Mouse (Mus musculus): ENCODE results near the gene Utp15.

Gene Utp15

DNA sequence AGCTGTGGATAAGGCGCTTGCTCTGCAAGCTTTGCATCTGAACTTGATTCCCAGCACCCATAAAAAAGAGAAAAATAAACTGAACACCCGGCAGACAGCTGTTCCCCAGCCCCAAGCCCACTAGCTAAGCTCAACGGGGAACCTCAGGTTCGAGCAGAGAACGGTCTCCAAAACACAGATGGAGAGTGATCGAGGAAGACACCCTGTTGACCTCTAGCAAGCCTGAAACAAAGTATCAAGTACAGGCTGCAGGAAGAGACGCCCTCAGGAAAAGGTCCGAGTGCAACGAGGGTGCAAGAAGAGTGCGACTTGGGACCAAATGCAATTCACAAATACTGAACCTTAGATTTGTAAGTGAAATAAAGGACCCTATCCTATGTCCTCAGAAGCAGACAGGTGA is 13.2 kb downstream of the Utp15 start:
- DNase-seq (ENCODE audit: low spot score): no peak

DNA sequence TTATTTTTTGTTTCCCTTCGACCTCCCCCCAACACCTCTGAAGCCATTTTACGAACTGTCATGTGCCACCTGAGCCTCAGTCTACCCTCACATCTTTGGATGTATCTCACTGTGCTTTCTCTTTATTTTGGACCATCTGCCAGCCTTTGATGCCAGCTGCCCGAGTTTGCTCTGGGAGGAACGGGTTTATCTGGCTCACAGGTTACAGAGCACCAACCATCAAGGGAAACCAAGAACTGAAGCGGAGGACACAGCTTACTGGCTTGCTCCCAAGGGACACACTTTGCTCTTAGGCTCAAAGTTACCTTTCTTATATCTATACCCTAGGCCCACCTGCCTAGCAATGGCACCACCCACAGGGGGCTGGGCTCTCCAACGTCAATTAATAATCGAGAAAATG is 17.5 kb downstream of the Utp15 start:
- DNase-seq (ENCODE audit: low spot score): no peak

DNA sequence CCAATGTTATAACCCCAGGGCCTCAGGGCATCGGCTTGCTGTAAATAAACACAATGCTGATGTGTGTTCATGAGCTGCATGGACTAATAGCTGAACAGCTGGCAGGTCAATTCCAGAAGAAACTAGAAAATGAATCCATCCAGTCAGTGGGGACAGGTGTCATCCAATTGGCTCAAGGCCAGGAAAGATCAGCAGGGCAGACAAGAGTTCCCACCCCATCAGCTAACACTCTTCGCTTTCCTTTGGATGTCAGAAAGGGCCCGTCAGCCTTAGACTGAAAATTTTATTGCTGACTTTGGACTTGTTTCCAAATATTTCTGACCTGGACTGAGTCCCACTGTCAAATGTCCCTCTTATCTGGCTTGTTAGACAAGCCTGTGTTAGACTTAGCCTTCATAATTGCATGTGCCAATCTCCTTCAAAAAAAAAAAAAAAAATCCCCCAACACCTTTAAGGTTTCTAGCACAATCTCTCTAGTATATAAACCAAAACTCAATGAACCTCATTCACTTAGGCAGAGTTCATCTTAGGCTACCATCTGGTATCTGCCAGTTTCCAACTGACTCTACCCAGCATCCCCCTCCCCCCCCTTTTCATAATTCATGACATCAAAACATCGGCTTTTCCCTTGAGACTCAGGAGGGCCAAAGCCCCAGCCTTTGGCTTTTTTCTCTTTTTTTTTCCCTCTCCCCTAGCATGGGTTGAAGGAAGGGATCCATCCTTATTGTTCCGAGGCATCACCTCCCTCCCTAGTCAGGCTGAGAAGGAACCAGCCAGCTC is 18.1 kb downstream of the Utp15 start:
- peak; percentile 13 for DNase-seq (ENCODE audit: low spot score)

DNA sequence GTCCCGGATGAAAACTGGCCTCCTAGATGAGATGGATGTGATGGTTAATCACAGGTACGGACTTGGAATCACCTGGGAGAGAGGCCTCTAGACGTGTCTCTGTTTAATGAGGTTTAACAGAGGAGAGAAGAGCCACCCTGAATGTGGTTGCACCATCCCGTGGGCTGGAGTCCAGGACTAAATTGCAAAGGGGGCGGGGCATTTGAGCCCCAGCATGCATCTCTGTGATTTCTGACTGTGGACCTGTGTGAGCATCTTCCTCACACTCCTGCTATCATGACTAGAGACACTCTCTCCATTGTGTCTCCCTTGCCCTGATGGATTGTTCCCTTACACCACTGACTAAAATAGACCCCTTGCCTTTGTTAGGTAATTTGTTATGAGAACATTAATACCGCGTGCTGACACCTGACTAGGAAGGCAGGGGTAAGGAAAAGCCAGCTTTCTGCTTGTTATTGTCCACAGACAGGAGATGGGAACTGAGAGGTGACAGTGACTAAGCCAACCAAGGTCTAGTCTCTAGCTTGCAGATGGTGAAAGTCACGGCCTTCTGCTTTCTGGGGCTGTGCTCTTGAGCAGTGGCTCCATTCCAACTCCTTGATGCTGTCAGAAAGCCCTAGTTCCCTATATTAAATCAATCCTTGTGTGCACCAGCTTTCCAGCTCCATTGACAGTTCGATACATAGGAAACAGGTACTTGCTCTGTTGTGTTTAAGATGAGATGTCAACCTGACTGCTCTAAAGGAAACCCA is 21.1 kb downstream of the Utp15 start:
- no peak for DNase-seq (ENCODE audit: low spot score)

DNA sequence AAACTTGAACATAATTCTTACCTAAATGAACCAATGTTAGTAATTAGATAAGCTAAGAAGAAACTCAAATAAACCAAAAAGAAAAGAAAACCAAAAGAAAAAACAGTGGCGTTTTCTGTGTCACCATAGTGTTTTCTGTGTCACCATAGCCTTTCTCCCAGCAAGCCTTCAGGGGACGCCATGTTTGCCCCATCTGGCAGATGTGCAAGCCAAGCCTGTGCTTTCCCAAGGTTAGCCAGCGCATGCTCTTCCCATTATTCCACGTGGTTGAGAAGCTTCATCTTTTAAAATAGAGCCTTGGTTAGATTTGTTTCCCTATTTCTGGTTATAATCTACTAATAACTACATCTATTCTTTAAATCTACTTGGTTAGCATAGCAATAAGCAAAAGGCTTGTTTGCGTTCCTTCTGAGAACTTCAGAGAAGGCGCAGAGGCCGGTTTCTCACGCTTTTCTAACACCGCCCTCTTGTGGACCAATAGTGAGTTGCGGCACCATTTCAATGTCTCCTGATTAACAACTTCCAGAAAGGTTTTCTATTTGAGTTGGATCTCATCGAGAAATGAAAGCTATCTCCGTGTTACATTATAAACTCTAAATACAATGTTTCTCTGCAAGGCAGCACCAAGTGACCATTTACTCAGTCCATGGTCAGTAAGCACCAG is 22.7 kb downstream of the Utp15 start:
- peak; percentile 80 for DNase-seq (ENCODE audit: low spot score)

DNA sequence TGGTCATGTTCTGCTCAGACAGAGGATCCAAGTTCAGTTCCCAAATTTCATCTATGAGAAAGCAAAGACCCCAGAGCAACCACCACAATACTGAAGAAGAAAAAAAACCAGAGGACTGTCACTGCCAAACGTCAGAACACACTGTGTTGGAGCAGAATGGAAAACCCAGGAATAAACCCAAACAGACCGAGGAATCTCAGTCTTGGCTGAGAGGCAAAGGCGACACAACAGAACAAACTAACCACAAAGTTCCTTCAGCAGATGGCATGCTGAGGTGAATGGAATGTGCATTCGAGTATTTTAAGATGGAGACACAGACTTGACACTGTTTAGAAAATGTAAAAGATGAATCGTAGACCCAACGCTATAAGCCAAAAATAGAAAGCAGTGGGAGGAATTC is 27.4 kb downstream of the Utp15 start:
- DNase-seq (ENCODE audit: low spot score): no peak

DNA sequence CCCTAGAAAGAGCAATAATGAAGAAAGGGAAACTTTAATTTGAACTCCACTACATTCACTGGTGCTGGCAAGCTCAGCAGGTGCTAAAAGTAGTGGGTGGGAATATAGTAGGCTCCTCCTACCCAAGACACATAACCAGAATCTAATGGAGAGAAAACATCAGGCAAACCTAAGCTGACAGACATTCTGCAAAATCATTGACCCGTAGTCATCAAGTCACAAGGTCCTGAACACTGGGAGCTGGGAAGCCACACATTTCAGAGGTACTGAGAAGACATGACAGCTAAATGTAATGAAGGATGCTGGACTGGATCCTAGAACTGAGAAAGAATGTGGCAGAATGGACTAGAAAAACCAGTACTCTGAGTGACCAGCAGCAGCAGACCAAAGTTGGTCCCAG is 32.3 kb downstream of the Utp15 start:
- DNase-seq (ENCODE audit: low spot score): no peak

DNA sequence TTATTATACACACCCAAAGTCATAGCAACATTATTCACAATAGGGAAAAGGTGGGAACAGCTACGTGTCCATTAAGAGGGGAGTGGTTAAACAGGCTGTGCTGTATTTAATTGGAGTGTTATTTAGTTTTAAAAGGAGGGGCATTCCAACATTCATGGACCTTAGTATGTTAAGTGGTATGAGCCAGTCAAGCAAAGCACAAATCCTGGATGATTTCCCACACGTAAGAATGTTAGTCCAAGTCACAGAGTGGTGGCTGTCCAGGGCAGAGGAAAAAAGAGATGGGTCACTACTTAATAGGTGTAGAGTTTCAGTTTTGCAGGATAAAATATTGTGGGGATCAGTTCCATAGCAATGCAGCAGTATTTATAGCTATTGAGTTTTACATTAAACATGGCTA is 36.6 kb downstream of the Utp15 start:
- no peak for DNase-seq (ENCODE audit: low spot score)

DNA sequence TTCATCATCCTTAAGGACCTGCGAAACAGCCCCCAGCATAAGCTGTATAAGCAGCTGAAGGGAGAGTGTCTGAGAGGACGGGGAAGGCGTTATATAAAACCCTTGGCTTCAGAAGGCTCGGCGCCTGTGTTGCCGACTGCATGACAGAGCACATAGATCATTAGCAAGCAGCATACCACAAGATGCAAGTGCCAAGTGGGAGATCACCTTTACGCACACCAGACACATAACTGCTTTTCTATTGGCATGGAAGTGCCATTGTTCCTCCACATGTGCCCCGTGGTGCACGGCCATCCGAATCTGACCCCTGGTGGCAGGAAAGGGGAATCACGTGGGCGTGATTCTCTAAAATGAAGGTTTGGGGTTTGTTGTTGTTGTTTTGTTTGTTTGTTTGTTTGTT is 40.0 kb downstream of the Utp15 start:
- peak; percentile 41 for DNase-seq (ENCODE audit: low spot score)

DNA sequence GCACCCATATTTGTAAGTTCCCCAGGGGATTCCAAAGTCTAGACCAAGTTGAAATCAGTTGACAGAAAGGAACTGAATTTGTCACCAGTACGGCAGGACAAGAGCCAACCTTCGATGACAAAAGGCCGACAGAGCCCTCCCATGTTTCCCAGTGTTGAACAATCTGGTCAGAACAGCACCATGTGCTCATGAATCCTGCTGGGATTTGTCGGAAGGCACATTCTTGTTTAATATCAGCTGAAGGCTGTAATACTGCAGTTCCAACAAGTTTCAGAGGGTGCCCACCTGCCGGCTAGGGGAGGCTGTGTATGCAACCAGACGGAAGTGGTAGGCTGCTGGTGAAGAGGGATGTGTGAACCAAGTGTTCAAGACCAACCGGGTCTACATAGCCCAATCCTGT is 52.7 kb downstream of the Utp15 start:
- no peak for DNase-seq (ENCODE audit: low spot score)

DNA sequence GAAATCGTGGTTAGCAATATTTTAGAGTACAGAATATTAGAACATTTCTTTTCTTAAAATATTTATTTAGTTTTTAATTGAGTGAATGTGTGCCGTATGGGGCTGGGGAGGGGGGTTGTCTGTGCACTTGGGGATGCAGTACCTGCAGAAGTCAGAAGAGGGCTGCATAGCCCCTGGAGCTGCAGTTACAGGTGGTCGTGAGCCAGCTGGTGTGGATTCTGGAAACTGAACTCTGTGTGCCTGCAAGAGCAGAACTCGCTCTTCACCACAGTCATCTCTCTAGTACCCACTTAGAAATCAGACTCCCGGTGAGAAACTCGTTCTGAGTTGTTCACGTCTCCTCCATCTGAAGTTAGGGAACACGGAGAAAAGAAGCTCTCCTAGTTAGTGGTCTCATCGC is 54.0 kb downstream of the Utp15 start:
- no peak for DNase-seq (ENCODE audit: low spot score)

DNA sequence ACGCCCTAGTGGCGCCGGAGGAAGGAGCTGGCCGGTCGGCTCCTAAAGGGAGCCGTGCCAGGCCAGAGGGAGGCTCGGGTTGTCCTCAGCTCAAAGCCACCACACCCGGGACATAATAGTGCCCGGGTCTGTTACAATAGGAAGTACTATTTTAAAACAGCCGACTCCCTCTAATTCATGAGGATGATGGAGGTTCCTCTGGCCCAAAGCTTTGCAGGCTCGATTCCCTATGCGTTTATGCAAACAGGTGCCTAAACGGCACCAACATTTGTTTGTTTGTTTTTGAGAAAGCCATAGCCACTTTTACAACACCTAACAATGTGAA is 56.3 kb downstream of the Utp15 start:
- DNase-seq (ENCODE audit: low spot score): no peak

DNA sequence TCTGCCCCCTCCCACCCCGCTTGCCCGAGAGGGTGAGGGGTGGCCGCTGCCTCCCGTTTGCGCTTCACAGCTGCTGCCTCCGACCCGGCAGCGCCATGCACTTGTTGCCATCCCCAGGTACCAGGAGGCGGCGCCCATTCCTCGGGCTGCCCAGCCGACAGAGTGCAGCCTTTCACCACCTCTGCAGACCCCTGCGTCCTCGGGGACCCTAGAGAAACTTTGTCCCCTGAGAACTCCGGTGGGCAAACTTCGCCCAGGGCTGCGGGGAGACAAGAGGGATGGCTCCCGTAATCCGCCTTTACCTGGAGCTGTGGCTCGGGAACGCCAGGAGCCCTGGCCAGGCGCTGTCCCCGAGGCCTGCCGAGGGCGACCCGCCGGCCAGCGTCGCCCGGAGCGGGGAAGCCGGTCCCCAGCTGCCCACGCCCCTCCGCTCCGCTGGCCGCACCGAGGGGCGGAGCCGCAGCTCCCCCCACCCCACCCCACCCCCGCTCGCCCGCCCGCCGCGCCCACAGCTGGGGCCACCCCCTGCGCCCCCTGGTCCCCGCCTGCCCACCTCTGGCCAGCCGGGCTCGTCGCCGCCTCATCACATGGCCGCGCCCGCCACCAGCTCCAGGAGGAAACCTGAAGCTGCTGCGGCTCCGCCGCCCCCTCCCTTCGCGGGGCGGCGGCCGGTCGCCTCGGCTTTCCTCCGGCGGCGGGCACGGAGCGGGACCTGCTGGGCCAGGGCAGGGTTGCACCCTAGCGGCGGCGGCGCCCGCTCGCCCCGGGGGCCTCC is 56.9 kb downstream of the Utp15 start, which contains the start of gene Arhgef28:
TSS of gene Arhgef28 (minus strand) at position 669 of the 775 bp plus-strand sequence.
- no peak for DNase-seq (ENCODE audit: low spot score)

DNA sequence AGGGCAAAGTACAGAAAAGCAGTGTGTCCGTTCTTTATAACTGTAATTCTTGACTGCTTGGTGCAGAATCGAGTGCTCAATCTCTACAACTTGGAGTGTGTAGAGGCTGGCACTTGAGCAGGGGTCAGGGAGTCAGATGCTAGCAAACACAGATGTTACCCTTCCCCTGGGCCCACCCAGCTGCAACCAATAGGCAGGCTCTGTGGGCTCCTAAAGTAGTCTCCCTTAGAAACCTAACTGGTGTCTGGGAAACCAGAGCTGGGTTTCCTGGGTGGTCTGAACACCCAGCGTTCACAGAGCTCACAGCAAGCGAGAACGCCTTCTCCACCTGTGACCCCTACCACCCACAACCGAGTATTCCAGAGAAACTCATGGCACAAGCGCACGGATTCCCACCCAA is 57.7 kb downstream of the Utp15 start:
- DNase-seq (ENCODE audit: low spot score): no peak

DNA sequence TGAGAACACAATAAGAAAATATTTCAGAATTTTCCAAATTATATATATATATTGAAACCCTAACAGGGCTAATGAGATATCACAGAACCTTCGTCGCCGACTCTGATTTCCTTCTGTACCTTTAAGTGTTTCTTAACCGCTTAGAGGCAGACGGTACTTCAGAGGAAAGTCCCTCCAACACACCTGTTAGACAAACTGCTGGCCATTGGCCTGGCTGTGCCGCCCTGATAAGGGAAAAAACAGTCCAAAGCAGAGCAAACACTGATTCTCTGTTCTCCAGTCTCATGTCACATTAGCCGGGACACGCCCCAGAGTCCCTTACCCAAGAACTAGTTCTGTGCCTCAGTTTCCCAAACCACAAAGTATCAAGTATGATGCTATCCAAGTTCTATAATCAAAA is 58.5 kb downstream of the Utp15 start:
- DNase-seq (ENCODE audit: low spot score): no peak

DNA sequence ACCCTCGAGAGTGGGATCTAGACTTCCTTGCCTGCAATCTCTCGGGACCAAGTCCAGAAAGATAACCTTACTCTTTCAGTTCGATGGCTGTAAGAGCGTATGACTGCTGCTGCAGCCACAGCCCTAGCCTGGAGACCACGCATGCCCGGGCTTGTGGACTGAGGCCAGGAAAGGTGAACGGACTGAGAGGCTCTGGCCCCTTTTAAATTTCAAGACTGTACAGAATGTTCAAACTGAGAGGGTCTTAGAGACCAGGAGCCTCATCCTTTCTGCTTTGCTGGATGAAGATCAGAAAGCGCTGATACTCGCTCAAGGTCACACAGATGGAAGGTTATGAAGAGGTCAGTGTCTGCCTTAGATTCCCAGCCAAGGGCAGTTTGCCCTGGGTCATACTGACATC is 61.4 kb downstream of the Utp15 start:
- no peak for DNase-seq (ENCODE audit: low spot score)
